Mouse (Mus musculus) testis, adult 2 months (tissue): ENCODE results near the gene Olfr124. TPM values are rescaled to one million over a fixed set of nuclear protein-coding genes. Genes with fewer than 3 reads are reported as not detected.

Source experiments
- H3K27ac ChIP-seq: fragments of 200-500 bp; 2 replicates; pipeline ENCODE4 v1.5.1; 2012; ENCODE audit warnings: low read depth, low read length; ENCODE audit not compliant: control insufficient read depth, insufficient read depth
- H3K27me3 ChIP-seq: fragments of 200-500 bp; 2 replicates; pipeline ENCODE4 v1.6.1; 2012; ENCODE audit warnings: mild to moderate bottlenecking, low read length, moderate library complexity; ENCODE audit not compliant: control insufficient read depth, insufficient read depth
- H3K36me3 ChIP-seq: fragments of 200-500 bp; 2 replicates; pipeline ENCODE4 v1.6.1; 2012; ENCODE audit warnings: mild to moderate bottlenecking, low read length; ENCODE audit not compliant: control insufficient read depth, insufficient read depth
- H3K4me1 ChIP-seq: fragments of 200-500 bp; 2 replicates; pipeline ENCODE4 v1.6.1; 2012; ENCODE audit warnings: low read length; ENCODE audit not compliant: control insufficient read depth, insufficient read depth
- H3K4me3 ChIP-seq: fragments of 200-500 bp; 2 replicates; pipeline ENCODE4 v1.5.1; 2012; ENCODE audit warnings: low read depth, mild to moderate bottlenecking, low read length, moderate library complexity, mixed read lengths; ENCODE audit not compliant: control insufficient read depth
- CTCF ChIP-seq: fragments of 200-500 bp; IDR thresholded peaks from 2 replicates; pipeline ENCODE4 v1.5.1; 2012; ENCODE audit warnings: low read depth, mild to moderate bottlenecking, inconsistent platforms, low read length, moderate library complexity; ENCODE audit not compliant: control insufficient read depth, insufficient read depth, insufficient replicate concordance
- POLR2A ChIP-seq: fragments of 200-500 bp; IDR thresholded peaks from 2 replicates; pipeline ENCODE4 v1.6.1; 2012; ENCODE audit warnings: low read depth, mild to moderate bottlenecking, inconsistent platforms, low read length, moderate library complexity; ENCODE audit not compliant: control insufficient read depth
- polyA plus RNA-seq: library from polyadenylated mRNA; depleted of rRNA; stranded (reverse); fragments of >200 nt; gene quantifications from 2 replicates; pipeline ENCODE4 v1.2.3, GENCODE M21; 2012; rRNA removed

The Olfr124 gene
- polyA plus RNA-seq: not detected in 2 replicates

GRCm38 (mm10) chr17:37799588-37799987 lies at the start of gene Olfr124:
Gene Olfr124, plus strand, starts transcription at chr17:37799888.
- Histone ChIP-seq H3K27ac (no peak within 1 kb of the TSS), H3K36me3 (no peaks in the 10 kb centered on the region), H3K4me1 (no peaks in the 10 kb centered on the region)

GRCm38 (mm10) chr17:37768307-37768706 lies 31.4 kb upstream of the Olfr124 start, which contains the start of gene Olfr122:
Gene Olfr122, plus strand, starts transcription at chr17:37768607.
- H3K4me1 ChIP-seq: no peaks in the 10 kb centered on the region
- no peaks in the 10 kb centered on the region for H3K36me3 ChIP-seq
- H3K4me3 ChIP-seq: no peak within 1 kb of the TSS
- H3K27me3 ChIP-seq: no peaks in the 10 kb centered on the region
- no peak within 1 kb of the TSS for H3K27ac ChIP-seq
- no peak for TF ChIP-seq CTCF
- no peak for TF ChIP-seq POLR2A

More at GRCm38 (mm10) chr17:37799588-37799987, at the start of gene Olfr124:
- TF ChIP-seq CTCF (no peak), POLR2A (no peak)
- no peaks in the 10 kb centered on the region for H3K27me3 ChIP-seq
- H3K4me3 ChIP-seq: no peak within 1 kb of the TSS

GRCm38 (mm10) chr17:37793229-37793628 lies 6.5 kb upstream of the Olfr124 start, which contains the start of gene Olfr123:
Gene Olfr123, plus strand, starts transcription at chr17:37793529.
- H3K4me3 ChIP-seq: no peak within 1 kb of the TSS
- no peak within 1 kb of the TSS for H3K27ac ChIP-seq
- no peak for TF ChIP-seq POLR2A
- TF ChIP-seq CTCF: no peak
- H3K4me1 ChIP-seq: no peaks in the 10 kb centered on the region
- no peaks in the 10 kb centered on the region for H3K36me3 ChIP-seq
- H3K27me3 ChIP-seq: no peaks in the 10 kb centered on the region

- TF ChIP-seq POLR2A: no peak
- TF ChIP-seq CTCF: no peak
- Histone ChIP-seq H3K27me3 (no peaks in the 10 kb centered on the region), H3K4me1 (no peaks in the 10 kb centered on the region), H3K27ac (no peak within 1 kb of the TSS), H3K4me3 (no peak within 1 kb of the TSS), H3K36me3 (no peaks in the 10 kb centered on the region)
Measured at GRCm38 (mm10) chr17:37832649-37833048, 33.0 kb downstream of the Olfr124 start, which contains the start of gene Olfr125. Gene Olfr125, plus strand, starts transcription at chr17:37832949.

GRCm38 (mm10) chr17:37847183-37847582 lies 47.5 kb downstream of the Olfr124 start, which contains the start of gene Olfr126:
Gene Olfr126, plus strand, starts transcription at chr17:37847483.
- Histone ChIP-seq H3K27me3 (no peaks in the 10 kb centered on the region), H3K4me1 (no peaks in the 10 kb centered on the region), H3K36me3 (no peaks in the 10 kb centered on the region), H3K4me3 (no peak within 1 kb of the TSS), H3K27ac (no peak within 1 kb of the TSS)
- no peak for TF ChIP-seq POLR2A
- TF ChIP-seq CTCF: no peak

Other genes with a start within 250 kb of the Olfr124 start
- gene Olfr112, start 230.4 kb upstream of the Olfr124 start, polyA plus RNA-seq: 19.3 and 26.9 TPM in 2 replicates
- gene Olfr113, start 222.2 kb upstream of the Olfr124 start, polyA plus RNA-seq: not detected in 2 replicates
- gene Olfr114, start 207.1 kb upstream of the Olfr124 start, polyA plus RNA-seq: not detected in 2 replicates
- 0.11 TPM in 1 of 2 replicates, not detected in the other for gene Olfr115, start 172.8 kb upstream of the Olfr124 start, polyA plus RNA-seq
- gene Olfr116, start 172.7 kb upstream of the Olfr124 start, polyA plus RNA-seq: 0.11 TPM in 1 of 2 replicates, not detected in the other
- gene Olfr117, start 136.1 kb upstream of the Olfr124 start, polyA plus RNA-seq: not detected in 2 replicates
- not detected in 2 replicates for gene Olfr118, start 132.9 kb upstream of the Olfr124 start, polyA plus RNA-seq
- not detected in 2 replicates for gene Olfr119, start 103.3 kb upstream of the Olfr124 start, polyA plus RNA-seq
- gene Olfr120, start 78.1 kb upstream of the Olfr124 start, polyA plus RNA-seq: not detected in 2 replicates
- gene Olfr121, start 51.0 kb upstream of the Olfr124 start, polyA plus RNA-seq: not detected in 2 replicates
- not detected in 2 replicates for gene Olfr122, start 31.3 kb upstream of the Olfr124 start, polyA plus RNA-seq
- gene Olfr123, start 6.4 kb upstream of the Olfr124 start, polyA plus RNA-seq: 0.15 TPM in 1 of 2 replicates, not detected in the other
- not detected in 2 replicates for gene Olfr125, start 33.1 kb downstream of the Olfr124 start, polyA plus RNA-seq
- 0.47 and 0.96 TPM in 2 replicates for gene Olfr126, start 47.6 kb downstream of the Olfr124 start, polyA plus RNA-seq
- gene Olfr127, start 100.5 kb downstream of the Olfr124 start, polyA plus RNA-seq: 1.9 and 2.9 TPM in 2 replicates
- gene Olfr128, start 120.7 kb downstream of the Olfr124 start, polyA plus RNA-seq: 3.7 and 5.5 TPM in 2 replicates
- 0.75 and 1.3 TPM in 2 replicates for gene Olfr761, start 153.2 kb downstream of the Olfr124 start, polyA plus RNA-seq